Mouse (Mus musculus) liver, embryonic 16.5 days (tissue): ENCODE results near the gene Man2a1. TPM values are rescaled to one million over a fixed set of nuclear protein-coding genes. Genes with fewer than 3 reads are reported as not detected.

ENCODE experiments used
- ATAC-seq: fragments of 200-750 bp; cut with Nextera tagmentation; 2 replicates; pipeline ENCODE4 v1.8.0; 2017; ENCODE audit warnings: low read depth, mild to moderate bottlenecking, moderate number of reproducible peaks, moderate library complexity
- H3K27ac ChIP-seq: fragments of 300-500 bp; sonication (generic); 2 replicates; pipeline ENCODE4 v1.5.1; 2014; ENCODE audit warnings: mild to moderate bottlenecking, low read length
- H3K27me3 ChIP-seq: fragments of 300-500 bp; sonication (generic); 2 replicates; pipeline ENCODE4 v1.6.1; 2014; ENCODE audit warnings: low read depth, low read length, mixed read lengths; ENCODE audit not compliant: control insufficient read depth, insufficient read depth
- H3K36me3 ChIP-seq: fragments of 300-500 bp; sonication (generic); 2 replicates; pipeline ENCODE4 v1.6.1; 2014; ENCODE audit warnings: mild to moderate bottlenecking; ENCODE audit not compliant: control insufficient read depth, insufficient read depth
- H3K4me1 ChIP-seq: fragments of 300-500 bp; sonication (generic); 2 replicates; pipeline ENCODE4 v1.6.1; 2014; ENCODE audit warnings: low read depth, low read length, mixed read lengths; ENCODE audit not compliant: control insufficient read depth
- H3K4me2 ChIP-seq: fragments of 300-500 bp; sonication (generic); 2 replicates; pipeline ENCODE4 v1.6.1; 2014; ENCODE audit warnings: low read depth, low read length, mixed read lengths
- H3K4me3 ChIP-seq: fragments of 300-500 bp; sonication (generic); 2 replicates; pipeline ENCODE4 v1.5.1; 2014; ENCODE audit warnings: low read depth, mild to moderate bottlenecking, low read length
- H3K9ac ChIP-seq: fragments of 300-500 bp; sonication (generic); 2 replicates; pipeline ENCODE4 v1.6.1; 2014; ENCODE audit warnings: low read depth, low read length
- H3K9me3 ChIP-seq: fragments of 300-500 bp; sonication (generic); replicated peaks from 2 replicates; pipeline ENCODE4 v1.6.1; 2016; ENCODE audit warnings: low read length; ENCODE audit not compliant: control insufficient read depth
- WGBS: fragments of 180-500 bp; shearing (Covaris S2); extraction: QIAGEN DNeasy Blood & Tissue Kit; methylation state at CpG from one replicate; pipeline ENCODE4 v1.1.7; 2014; ENCODE audit not compliant: insufficient replicate concordance; 5-methylcytosine and 5-hydroxymethylcytosine counted together
- polyA plus RNA-seq: library from polyadenylated mRNA; unstranded; fragments of >200 nt; fragmentation: Nextera tagmentation; extraction: Ambion mirVana; gene quantifications from 2 replicates; pipeline ENCODE4 v1.2.1, GENCODE M21; 2015

Gene Man2a1
- 5.6 and 6.3 TPM in 2 replicates for polyA plus RNA-seq

DNA sequence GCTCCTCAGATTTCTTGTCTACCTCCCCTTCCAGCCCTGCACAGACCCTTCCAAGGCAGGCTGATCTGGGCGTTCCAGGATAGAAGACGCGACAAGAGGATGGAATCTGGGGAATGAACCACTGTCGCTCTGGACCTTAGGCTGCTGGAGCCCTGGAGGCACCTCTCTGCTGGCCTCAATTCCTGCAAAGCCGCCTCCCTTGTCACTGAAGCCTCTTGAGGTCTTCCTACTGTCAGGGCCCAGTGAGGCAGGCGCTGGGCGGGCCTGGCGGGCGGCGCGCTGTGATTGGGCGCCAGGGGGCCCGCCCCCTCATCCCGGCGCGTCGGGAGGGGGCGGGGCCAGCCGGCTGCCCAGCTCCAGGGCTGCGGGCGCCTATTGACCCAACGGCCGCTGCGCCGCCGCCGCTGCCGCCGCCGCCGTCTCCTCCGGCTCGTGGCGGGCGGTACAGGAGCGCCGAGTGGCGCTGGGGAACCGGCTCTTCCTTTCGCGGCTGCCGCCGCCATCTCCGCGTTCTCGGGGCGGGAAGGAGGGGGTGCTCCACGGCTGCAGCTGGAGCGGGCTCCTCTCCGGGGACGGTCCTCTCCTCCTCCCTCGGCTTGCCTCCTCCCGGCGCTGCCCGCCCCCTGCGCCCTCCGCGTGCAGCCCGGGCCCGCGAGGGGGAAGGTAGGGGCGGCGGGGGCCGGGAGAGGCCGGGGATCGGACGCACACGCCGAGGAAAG, at the start of gene Man2a1:
TSS of gene Man2a1 (plus strand) at position 365 of the 719 bp plus-strand sequence.
- H3K9ac ChIP-seq: peak within 1 kb of the TSS; percentile 79
- no peaks in the 10 kb centered on the region for H3K27me3 ChIP-seq
- under 1% methylated on average over 46 of the region's 69 CpGs for WGBS
- peak within 1 kb of the TSS; percentile 87 for H3K4me2 ChIP-seq
- peak within 1 kb of the TSS; percentile 77 for H3K4me3 ChIP-seq
- peak within 1 kb of the TSS; percentile 83 for H3K27ac ChIP-seq
- peaks cover 12% of the 10 kb centered on the region for H3K4me1 ChIP-seq
- peak; percentile 89 for ATAC-seq
- no peaks in the 10 kb centered on the region for H3K9me3 ChIP-seq
- H3K36me3 ChIP-seq: no peaks in the 10 kb centered on the region

- Histone ChIP-seq H3K4me1 (no peaks in the 10 kb centered on the region), H3K9ac (no peak overlapping the region), H3K4me3 (no peak overlapping the region), H3K27me3 (no peaks in the 10 kb centered on the region), H3K9me3 (no peaks in the 10 kb centered on the region), H3K4me2 (no peak overlapping the region), H3K27ac (no peak overlapping the region), H3K36me3 (no peaks in the 10 kb centered on the region)
- no peak for ATAC-seq
- 75% methylated on average over 10 of the region's 10 CpGs for WGBS
Measured at GRCm38 (mm10) chr17:64553358-64553757, 47.2 kb upstream of the Man2a1 start.

GRCm38 (mm10) chr17:64554901-64555300, 45.6 kb upstream of the Man2a1 start:
- no peaks in the 10 kb centered on the region for H3K36me3 ChIP-seq
- H3K4me3 ChIP-seq: no peak overlapping the region
- no peaks in the 10 kb centered on the region for H3K9me3 ChIP-seq
- no peaks in the 10 kb centered on the region for H3K27me3 ChIP-seq
- 70% methylated on average over 3 of the region's 3 CpGs for WGBS
- H3K27ac ChIP-seq: no peak overlapping the region
- ATAC-seq: no peak
- no peak overlapping the region for H3K4me2 ChIP-seq
- H3K9ac ChIP-seq: no peak overlapping the region
- H3K4me1 ChIP-seq: no peaks in the 10 kb centered on the region

GRCm38 (mm10) chr17:64556661-64557445, 43.7 kb upstream of the Man2a1 start:
- Histone ChIP-seq H3K36me3 (no peaks in the 10 kb centered on the region), H3K27me3 (no peaks in the 10 kb centered on the region), H3K27ac (no peak overlapping the region), H3K9me3 (no peaks in the 10 kb centered on the region), H3K4me3 (no peak overlapping the region), H3K4me1 (no peaks in the 10 kb centered on the region), H3K9ac (no peak overlapping the region), H3K4me2 (no peak overlapping the region)
- 77% methylated on average over 22 of the region's 22 CpGs for WGBS
- ATAC-seq: no peak

DNA sequence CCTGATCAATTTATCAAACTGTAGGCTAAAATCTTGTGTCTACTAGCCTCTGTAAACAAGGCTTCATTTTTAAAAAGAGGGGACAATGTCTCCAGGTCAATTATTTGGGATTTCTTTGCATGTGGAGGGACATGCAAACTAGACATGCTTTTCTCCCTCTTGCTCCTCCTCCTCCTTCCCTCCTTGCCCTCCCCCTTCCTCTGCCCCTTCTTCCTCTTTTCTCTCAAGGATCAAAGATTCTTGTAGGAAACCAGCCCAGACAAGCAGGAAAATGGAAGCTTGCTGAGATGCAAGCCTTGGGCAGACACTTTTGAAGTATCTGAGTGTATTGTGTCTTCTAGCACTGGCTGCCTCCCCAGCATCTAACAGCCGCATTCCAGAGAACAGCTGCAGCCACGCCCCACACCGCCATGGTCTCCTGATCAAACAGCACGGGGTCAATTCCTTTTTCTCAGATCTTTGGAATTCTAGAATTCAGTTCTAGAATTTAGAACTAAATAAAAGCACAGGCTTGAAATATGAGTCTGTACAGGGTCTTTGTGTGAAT, 41.5 kb upstream of the Man2a1 start:
- Histone ChIP-seq H3K4me1 (no peaks in the 10 kb centered on the region), H3K9me3 (no peaks in the 10 kb centered on the region), H3K4me3 (no peak overlapping the region), H3K9ac (no peak overlapping the region), H3K36me3 (no peaks in the 10 kb centered on the region), H3K4me2 (no peak overlapping the region), H3K27me3 (no peaks in the 10 kb centered on the region), H3K27ac (no peak overlapping the region)
- no peak for ATAC-seq
- WGBS: 8% methylated on average over 4 of the region's 4 CpGs

- no peak for ATAC-seq
- WGBS: 40% methylated on average over 6 of the region's 6 CpGs
- H3K9me3 ChIP-seq: no peaks in the 10 kb centered on the region
- H3K27me3 ChIP-seq: no peaks in the 10 kb centered on the region
- H3K4me2 ChIP-seq: no peak overlapping the region
- no peaks in the 10 kb centered on the region for H3K36me3 ChIP-seq
- H3K9ac ChIP-seq: no peak overlapping the region
- no peak overlapping the region for H3K4me3 ChIP-seq
- H3K4me1 ChIP-seq: no peaks in the 10 kb centered on the region; the same call in none of the 2 replicates
- H3K27ac ChIP-seq: no peak overlapping the region
Measured at GRCm38 (mm10) chr17:64566435-64566834, 34.1 kb upstream of the Man2a1 start.

GRCm38 (mm10) chr17:64567546-64567945, 33.0 kb upstream of the Man2a1 start:
- ATAC-seq: peak; percentile 92
- Histone ChIP-seq H3K9me3 (no peaks in the 10 kb centered on the region), H3K9ac (no peak overlapping the region), H3K36me3 (no peaks in the 10 kb centered on the region), H3K4me2 (no peak overlapping the region), H3K27ac (no peak overlapping the region), H3K27me3 (no peaks in the 10 kb centered on the region), H3K4me3 (no peak overlapping the region), H3K4me1 (no peaks in the 10 kb centered on the region; the same call in none of the 2 replicates)
- WGBS: 27% methylated on average over 3 of the region's 3 CpGs

GRCm38 (mm10) chr17:64573981-64574380, 26.6 kb upstream of the Man2a1 start:
- H3K4me2 ChIP-seq: no peak overlapping the region
- H3K36me3 ChIP-seq: no peaks in the 10 kb centered on the region
- ATAC-seq: no peak
- H3K27me3 ChIP-seq: no peaks in the 10 kb centered on the region
- no peak overlapping the region for H3K27ac ChIP-seq
- no peak overlapping the region for H3K9ac ChIP-seq
- no peaks in the 10 kb centered on the region for H3K9me3 ChIP-seq
- 80% methylated on average over 9 of the region's 9 CpGs for WGBS
- no peak overlapping the region for H3K4me3 ChIP-seq
- no peaks in the 10 kb centered on the region for H3K4me1 ChIP-seq

DNA sequence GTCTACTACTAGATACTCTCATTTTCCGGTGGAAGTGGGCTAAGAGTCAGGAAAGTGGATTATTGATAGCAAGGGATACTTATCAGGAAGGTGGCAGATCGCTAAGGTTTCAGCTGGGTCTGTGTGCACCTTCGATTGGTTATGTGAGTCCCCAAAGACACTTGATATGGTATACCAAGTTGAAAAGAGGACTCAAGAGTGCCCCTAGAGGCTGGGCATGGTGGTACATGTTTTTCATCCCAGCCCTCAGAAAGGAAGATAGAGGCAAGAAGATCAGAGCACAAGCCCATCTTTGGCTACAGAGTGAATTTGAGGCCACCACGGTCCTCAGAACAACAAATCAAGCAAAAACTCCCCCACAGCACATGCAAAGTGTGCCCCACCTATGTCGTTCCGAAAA, 25.3 kb upstream of the Man2a1 start:
- no peak overlapping the region for H3K9ac ChIP-seq
- H3K9me3 ChIP-seq: no peaks in the 10 kb centered on the region
- H3K27ac ChIP-seq: no peak overlapping the region
- no peaks in the 10 kb centered on the region; the same call in 1 of the 2 replicates for H3K27me3 ChIP-seq
- H3K36me3 ChIP-seq: no peaks in the 10 kb centered on the region
- no peaks in the 10 kb centered on the region for H3K4me1 ChIP-seq
- 56% methylated on average over 6 of the region's 6 CpGs for WGBS
- no peak for ATAC-seq
- no peak overlapping the region for H3K4me3 ChIP-seq
- H3K4me2 ChIP-seq: no peak overlapping the region
